Mouse (Mus musculus) lung, adult 18-20 months (tissue): ENCODE data around the gene Klrb1a.

Source experiments
- DNase-seq, 2 experiments: peaks; one replicate each; pipeline ENCODE4 v3.0.0; 2022; ENCODE audit warnings: mixed read lengths in 2 of 2

Klrb1a gene

DNA sequence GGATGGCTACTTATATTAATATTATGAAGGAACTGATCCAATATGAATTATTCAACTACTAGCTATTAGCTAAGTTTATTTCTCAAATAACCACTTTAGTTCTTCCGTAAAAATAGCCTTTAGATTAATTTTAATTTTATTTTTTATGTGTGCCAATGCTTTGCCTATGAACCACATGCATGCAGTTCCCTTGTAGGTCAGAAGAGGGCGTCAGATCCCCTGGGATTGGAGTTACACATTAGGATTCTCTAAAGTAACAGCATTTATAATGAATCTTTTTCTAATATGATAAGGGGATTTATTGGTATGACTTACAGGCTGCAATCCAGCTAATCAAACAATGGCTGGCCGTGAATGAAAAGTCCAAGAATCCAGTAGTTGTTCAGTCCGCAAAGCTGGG is 23.8 kb downstream of the Klrb1a start:
- DNase-seq, result no peak

- DNase-seq, result no peak
These were observed 24.9 kb downstream of the Klrb1a start for GRCm38 (mm10) chr6:128598256-128599047.

DNA sequence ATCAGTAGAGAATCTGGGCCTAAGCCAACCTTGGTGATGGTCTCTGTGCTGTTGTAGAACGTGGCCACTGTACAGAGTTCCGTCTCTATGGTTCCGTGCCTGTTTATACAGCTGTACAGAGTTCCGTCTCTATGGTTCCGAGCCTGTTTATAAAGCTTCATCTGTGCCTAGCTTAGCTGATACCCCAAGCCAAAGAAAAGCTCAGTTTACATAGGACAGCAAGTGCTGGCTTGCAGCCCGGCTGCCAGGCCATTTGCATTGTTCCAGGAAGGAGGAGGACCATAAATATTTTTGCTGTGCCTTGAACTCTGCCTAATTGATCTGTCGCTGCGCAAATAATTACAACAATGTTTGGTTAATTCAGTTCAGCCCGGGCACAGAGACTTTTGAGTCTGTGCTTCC is 26.2 kb downstream of the Klrb1a start:
- peak; percentile 86 to 91 for DNase-seq

- DNase-seq, result no peak
These were observed 28.7 kb downstream of the Klrb1a start for GRCm38 (mm10) chr6:128594651-128595050.

DNA sequence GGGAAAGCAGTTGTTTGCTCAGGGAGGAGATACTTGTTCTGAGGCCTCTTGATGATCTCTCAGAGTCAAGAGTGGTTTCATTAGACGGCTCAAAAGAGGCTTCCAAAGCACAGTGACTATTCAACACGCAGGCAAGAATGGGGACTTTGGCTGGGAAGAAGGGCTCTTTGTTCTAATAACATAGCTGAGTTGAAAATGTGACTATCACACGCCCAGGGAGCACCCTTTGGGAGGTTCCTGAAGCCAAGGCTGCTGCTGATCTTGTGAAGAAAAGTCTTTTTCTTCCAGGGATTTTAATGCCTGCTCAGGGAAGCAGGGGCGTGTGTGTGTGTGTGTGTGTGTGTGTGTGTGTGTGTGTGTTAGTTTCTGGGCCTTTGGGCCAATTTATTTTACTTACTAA is 33.9 kb downstream of the Klrb1a start:
- DNase-seq, result no peak

- DNase-seq, result no peak
These were observed 35.7 kb downstream of the Klrb1a start for GRCm38 (mm10) chr6:128587619-128588018.

DNA sequence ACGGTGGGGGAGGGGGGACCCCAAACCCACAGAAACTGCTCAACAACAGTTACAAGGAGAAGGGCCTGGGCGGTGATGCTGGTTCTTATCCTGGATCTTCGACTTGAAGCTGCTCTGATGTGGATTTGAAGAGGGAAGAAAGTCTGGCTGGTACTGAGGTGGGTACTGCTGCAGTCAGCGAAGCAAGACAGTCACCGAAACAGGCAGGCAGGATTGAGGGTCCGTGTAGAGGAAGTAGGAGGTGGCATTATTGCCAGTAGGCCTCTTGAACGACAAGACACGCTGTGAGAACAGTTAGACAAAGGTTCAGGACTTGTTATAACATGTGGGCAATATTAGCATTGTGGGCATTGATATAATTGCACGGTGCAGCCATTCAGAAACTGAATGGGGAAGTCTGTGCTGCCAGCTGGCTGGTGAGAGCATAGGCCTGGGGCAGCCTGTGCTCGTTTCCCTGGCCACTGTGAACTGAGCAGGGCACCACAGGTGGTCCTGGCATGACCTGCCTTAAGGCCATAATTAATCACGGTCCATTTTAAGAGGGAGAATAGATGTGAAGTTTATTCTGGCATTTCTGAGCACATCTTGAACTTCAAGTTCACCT is 37.6 kb downstream of the Klrb1a start:
- DNase-seq, result no peak

DNA sequence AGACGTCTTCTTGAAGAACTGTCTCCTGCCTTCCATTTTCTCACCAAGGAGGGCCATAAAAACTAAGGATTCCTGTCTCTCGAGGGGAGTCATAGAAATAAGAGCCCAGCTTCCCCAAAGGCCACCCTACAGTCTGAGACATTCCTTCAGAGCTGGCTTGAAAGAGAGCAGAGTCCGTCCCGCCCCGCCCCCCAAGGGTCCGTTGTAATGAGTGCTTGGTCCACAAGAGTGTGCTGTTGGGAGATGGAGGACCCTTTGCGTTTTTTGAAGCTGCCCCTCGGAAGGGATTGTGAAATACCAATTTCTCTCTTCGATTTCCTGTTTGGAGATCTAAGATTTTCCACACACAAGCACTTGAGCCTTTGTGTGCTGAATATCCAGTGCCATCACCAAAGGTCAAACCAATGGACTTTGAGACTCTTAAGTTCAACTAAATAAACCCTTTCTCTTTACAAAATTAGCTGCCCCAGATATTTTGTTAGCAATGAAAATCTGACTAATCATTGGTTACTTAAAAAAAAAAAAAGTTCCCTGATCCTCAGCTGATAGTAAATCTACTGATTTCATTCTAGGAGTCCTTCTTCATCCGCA is 39.2 kb downstream of the Klrb1a start:
- peak in 1 of 2 experiments; percentile 35 for DNase-seq

DNA sequence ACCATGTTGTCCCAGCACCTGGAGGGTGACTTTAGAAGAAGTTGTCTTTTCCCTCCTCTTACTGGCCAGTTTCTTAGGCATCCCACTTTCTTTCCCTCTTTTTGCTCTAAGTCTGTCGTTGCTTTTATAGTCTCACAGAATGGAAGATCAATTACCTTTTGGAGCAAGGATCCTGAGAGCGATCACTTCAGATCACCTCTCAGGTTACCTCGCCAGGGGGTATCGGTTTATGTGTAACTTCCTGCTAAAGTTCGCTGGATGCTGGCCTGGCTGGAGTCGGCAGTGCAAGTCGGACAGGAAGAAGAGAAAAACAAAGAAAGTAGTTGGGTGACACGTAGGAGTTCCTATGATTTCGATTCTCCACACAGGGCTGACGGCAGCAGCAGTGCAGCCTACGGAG is 41.8 kb downstream of the Klrb1a start, which contains the start of gene A2ml1:
Gene A2ml1 (minus strand): TSS at position 101 of the 400 bp plus-strand sequence.
- no peak for DNase-seq

DNA sequence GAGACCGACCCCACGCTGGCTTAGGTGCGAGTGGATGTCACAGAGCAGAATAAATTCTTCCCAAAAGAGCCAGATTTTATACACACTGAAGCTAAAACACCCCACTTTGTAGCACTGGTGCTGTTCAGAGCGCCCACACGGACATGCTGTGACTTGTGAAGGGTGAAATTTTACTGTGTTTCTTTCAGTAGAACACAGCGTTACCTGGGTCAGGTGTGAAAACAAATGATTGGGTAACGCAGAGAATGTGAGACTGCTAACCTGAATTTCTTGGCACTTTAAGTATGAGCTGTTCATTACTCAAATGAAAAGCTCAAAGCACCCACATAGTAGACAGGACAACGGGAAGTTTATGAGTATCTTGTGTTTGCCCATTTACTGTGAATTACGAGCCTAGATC is 46.0 kb downstream of the Klrb1a start:
- DNase-seq, result peak in 1 of 2 experiments; percentile 12

GRCm38 (mm10) chr6:128566589-128566988 is 56.7 kb downstream of the Klrb1a start:
- no peak for DNase-seq
